8 mouse cellular contexts compared by ENCODE assay signal in genomic region chr13:83730155-83730712, GRCm38 (mm10).
A peak's percentile ranks its signal among the peaks of the same experiment; 100 is the strongest.
DNase-seq lines count a peak whose midpoint lies in the region; ATAC-seq lines count a peak whose summit lies in the region.

No protein-coding gene starts in this region.

- H3K27ac ChIP-seq in embryonic facial prominence, embryonic 12.5 days = peak overlapping the region; percentile 87
- peak overlapping the region; percentile 96 for H3K27ac ChIP-seq in limb, embryonic 10.5 days
- peak overlapping the region; percentile 100 for H3K27ac ChIP-seq in neural tube, embryonic 15.5 days (replicated peaks)

- peak overlapping the region; percentile 61 for H3K4me3 ChIP-seq in embryonic facial prominence, embryonic 12.5 days
- H3K4me3 ChIP-seq in limb, embryonic 10.5 days = peak overlapping the region; percentile 74
- peak overlapping the region; percentile 64 for H3K4me3 ChIP-seq in neural tube, embryonic 15.5 days (replicated peaks)

- H3K36me3 ChIP-seq in embryonic facial prominence, embryonic 12.5 days = no peaks in the 10 kb centered on the region
- no peaks in the 10 kb centered on the region for H3K36me3 ChIP-seq in limb, embryonic 10.5 days
- H3K36me3 ChIP-seq in neural tube, embryonic 15.5 days = no peaks in the 10 kb centered on the region

- H3K9ac ChIP-seq in embryonic facial prominence, embryonic 12.5 days = peak overlapping the region; percentile 72
- H3K9ac ChIP-seq in neural tube, embryonic 15.5 days (replicated peaks) = peak overlapping the region; percentile 92

- peaks cover 51% of the 10 kb centered on the region for H3K27me3 ChIP-seq in embryonic facial prominence, embryonic 12.5 days
- H3K27me3 ChIP-seq in limb, embryonic 10.5 days (ENCODE audit: low read depth, poor library complexity, severe bottlenecking) = peaks cover 94% of the 10 kb centered on the region
- no peaks in the 10 kb centered on the region for H3K27me3 ChIP-seq in neural tube, embryonic 15.5 days (replicated peaks)

- WGBS in embryonic facial prominence, embryonic 12.5 days = 1% methylated on average over 15 of the region's 16 CpGs
- WGBS in limb, embryonic 10.5 days = 1% methylated on average over 15 of the region's 16 CpGs
- under 1% methylated on average over 16 of the region's 16 CpGs for WGBS in neural tube, embryonic 15.5 days

- peak; percentile 13; the same call in 1 of the 2 replicates for ATAC-seq in embryonic facial prominence, embryonic 12.5 days (ENCODE audit: insufficient number of reproducible peaks, insufficient read depth, low FRiP score, low TSS enrichment)
- ATAC-seq in neural tube, embryonic 15.5 days (ENCODE audit: low FRiP score) = peak; percentile 2; the same call in 1 of the 2 replicates

- H3K9me3 ChIP-seq in embryonic facial prominence, embryonic 12.5 days = no peaks in the 10 kb centered on the region
- H3K9me3 ChIP-seq in limb, embryonic 10.5 days (replicated peaks) = no peaks in the 10 kb centered on the region
- no peaks in the 10 kb centered on the region for H3K9me3 ChIP-seq in neural tube, embryonic 15.5 days (replicated peaks)

- DNase-seq in layer of hippocampus, adult 9-10 months (ENCODE audit: low spot score) = peak; percentile 8
- no peak for DNase-seq in layer of hippocampus, adult 9-11 months
- DNase-seq in limb, embryonic 10.5 days (ENCODE audit: low spot score) = no peak
- no peak for DNase-seq in gastrocnemius, postnatal 10 days
- no peak for DNase-seq in urinary bladder, postnatal 10 days (ENCODE audit: low spot score)
- DNase-seq in gastrocnemius, postnatal 25 days = no peak

- peak overlapping the region; percentile 92 for H3K4me2 ChIP-seq in embryonic facial prominence, embryonic 12.5 days (replicated peaks)
- H3K4me2 ChIP-seq in neural tube, embryonic 15.5 days = peak overlapping the region; percentile 67

- H3K4me1 ChIP-seq in embryonic facial prominence, embryonic 12.5 days = 0 out of 2 replicates have a peak, but pooled peaks cover 4% of the 10 kb centered on the region
- H3K4me1 ChIP-seq in limb, embryonic 10.5 days = peaks cover 41% of the 10 kb centered on the region
- no peaks in the 10 kb centered on the region for H3K4me1 ChIP-seq in neural tube, embryonic 15.5 days
